Mouse (Mus musculus) liver, embryonic 15.5 days (tissue): ENCODE data around the gene Vps52. TPM values are rescaled to one million over a fixed set of nuclear protein-coding genes. Genes with fewer than 3 reads are reported as not detected.
"Not testable (repeated sequence)": the region's sequence is repeated elsewhere in the genome, so short reads cannot be mapped to it uniquely, and the experiment has no call there.

Source experiments
- ATAC-seq: fragments of 200-750 bp; cut with Nextera tagmentation; 2 replicates; pipeline ENCODE4 v1.8.0; 2017; ENCODE audit warnings: moderate number of reproducible peaks, mild to moderate bottlenecking, moderate library complexity; ENCODE audit not compliant: insufficient read depth
- H3K27ac ChIP-seq: fragments of 300-500 bp; sonication (generic); replicated peaks from 2 replicates; pipeline ENCODE4 v1.5.1; 2015; ENCODE audit warnings: mild to moderate bottlenecking, inconsistent platforms
- H3K27me3 ChIP-seq: fragments of 300-500 bp; sonication (generic); 2 replicates; pipeline ENCODE4 v1.6.1; 2015; ENCODE audit warnings: mild to moderate bottlenecking, inconsistent platforms
- H3K36me3 ChIP-seq: fragments of 300-500 bp; sonication (generic); replicated peaks from 2 replicates; pipeline ENCODE4 v1.6.1; 2015; ENCODE audit warnings: moderate library complexity, mild to moderate bottlenecking, inconsistent platforms
- H3K4me1 ChIP-seq: fragments of 300-500 bp; sonication (generic); replicated peaks from 2 replicates; pipeline ENCODE4 v1.6.1; 2015; ENCODE audit warnings: inconsistent platforms
- H3K4me2 ChIP-seq: fragments of 300-500 bp; sonication (generic); 2 replicates; pipeline ENCODE4 v1.6.1; 2015; ENCODE audit warnings: moderate library complexity, mild to moderate bottlenecking, inconsistent platforms
- H3K4me3 ChIP-seq: fragments of 300-500 bp; sonication (generic); replicated peaks from 2 replicates; pipeline ENCODE4 v1.5.1; 2015; ENCODE audit warnings: mild to moderate bottlenecking, inconsistent platforms
- H3K9ac ChIP-seq: fragments of 300-500 bp; sonication (generic); 2 replicates; pipeline ENCODE4 v1.6.1; 2015; ENCODE audit warnings: moderate library complexity, mild to moderate bottlenecking, inconsistent platforms
- H3K9me3 ChIP-seq: fragments of 300-500 bp; sonication (generic); replicated peaks from 2 replicates; pipeline ENCODE4 v1.6.1; 2016; ENCODE audit warnings: inconsistent platforms
- WGBS: fragments of 180-500 bp; shearing (Covaris S2); methylation state at CpG from one replicate; pipeline ENCODE4 v1.1.7; 2015; ENCODE audit warnings: mixed read lengths; ENCODE audit not compliant: insufficient replicate concordance; 5-methylcytosine and 5-hydroxymethylcytosine counted together
- polyA plus RNA-seq: library from polyadenylated mRNA; unstranded; fragments of >200 nt; fragmentation: Nextera tagmentation; extraction: Ambion mirVana; gene quantifications from 2 replicates; pipeline ENCODE4 v1.2.1, GENCODE M21; 2015

The Vps52 gene
- polyA plus RNA-seq, 1 experiment from 2014 or later = 23.3 TPM

DNA sequence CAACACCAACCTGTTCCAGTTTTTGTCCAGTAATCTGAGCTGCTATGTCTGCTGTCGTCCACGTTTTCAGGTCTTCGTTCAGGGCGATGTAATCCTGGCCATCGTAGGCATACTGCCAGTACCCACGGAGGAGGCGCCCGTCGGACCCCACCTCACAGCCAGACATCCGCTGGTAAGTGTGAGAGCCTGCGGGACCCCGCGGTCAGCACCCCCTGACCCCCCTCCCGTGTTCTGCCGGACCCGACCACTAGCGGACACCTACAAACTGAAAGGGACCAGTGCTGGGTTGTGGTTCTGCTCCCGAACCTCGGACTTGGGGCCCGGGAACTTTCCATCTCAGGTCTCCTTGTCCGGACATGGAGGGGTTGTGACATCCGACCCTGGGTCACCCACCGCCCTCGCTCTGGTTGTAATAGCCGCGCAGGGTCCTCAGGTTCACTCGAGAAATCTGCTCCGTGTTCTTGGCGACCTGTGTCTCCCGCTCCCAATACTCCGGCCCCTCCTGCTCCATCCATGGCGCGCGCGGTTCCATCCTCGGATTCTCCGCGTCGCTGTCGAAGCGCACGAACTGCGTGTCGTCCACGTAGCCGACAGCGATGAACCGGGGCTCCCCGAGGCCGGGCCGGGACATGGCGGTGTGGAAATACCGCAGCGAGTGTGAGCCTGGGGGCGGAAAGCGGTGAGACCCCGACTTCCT, 22.4 kb downstream of the Vps52 start:
- Histone ChIP-seq H3K27me3 (peaks cover 39% of the 10 kb centered on the region), H3K9ac (peak overlapping the region; percentile 40), H3K36me3 (no peaks in the 10 kb centered on the region), H3K4me2 (peak overlapping the region; percentile 88), H3K4me3 (peak overlapping the region; percentile 60), H3K27ac (peak overlapping the region; percentile 68), H3K9me3 (no peaks in the 10 kb centered on the region), H3K4me1 (peaks cover 48% of the 10 kb centered on the region)
- WGBS = 3% methylated on average over 57 of the region's 57 CpGs
- no peak for ATAC-seq

DNA sequence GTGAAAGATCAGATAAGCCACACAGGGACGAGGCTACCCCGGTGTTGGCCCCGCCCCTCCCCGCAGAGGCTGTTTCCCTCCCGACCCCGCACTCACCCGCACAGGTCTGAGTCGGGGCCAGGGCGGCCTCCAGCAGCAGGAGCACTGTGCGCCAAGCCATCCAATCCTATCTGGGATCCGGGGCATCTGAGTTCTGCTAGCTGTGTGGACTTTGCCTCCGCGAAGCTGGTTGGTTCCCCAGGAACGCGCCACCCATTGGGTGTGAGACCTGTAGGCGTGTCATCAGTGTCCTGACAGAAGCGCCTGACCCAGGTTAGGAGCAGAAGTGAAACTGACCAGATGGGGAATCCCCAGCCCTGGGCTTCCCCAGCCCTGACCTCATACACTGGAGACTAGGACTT, 23.0 kb downstream of the Vps52 start:
- WGBS = under 1% methylated on average over 17 of the region's 17 CpGs

DNA sequence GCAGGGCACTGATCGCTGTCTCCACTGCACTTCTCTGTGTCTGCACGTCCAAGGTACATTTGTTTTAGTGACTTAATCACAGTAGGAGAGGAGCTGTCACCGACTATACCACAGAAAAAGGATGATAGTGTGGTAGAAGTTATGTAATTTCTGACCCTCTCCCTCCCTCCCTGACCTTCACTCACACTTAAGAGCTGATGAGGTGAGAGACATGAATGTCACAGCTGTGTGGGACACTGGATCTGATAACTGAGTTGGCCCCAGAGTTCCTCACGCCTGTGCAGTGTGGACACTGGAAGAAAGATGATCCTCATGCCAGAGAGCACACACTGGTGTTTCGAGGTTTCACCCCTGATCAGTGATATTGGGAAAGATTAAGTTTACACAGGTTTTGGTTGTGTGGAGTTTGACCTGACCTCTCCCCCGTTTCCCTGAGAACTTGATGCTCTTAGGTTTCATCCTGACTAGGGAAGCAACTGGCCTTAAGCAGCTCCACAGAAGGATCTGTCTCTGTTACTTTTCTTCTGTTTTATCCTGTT, 24.0 kb downstream of the Vps52 start:
- ATAC-seq = no peak
- Histone ChIP-seq H3K36me3 (no peaks in the 10 kb centered on the region), H3K9me3 (no peaks in the 10 kb centered on the region), H3K4me2 (no peak overlapping the region), H3K4me3 (no peak overlapping the region), H3K9ac (no peak overlapping the region), H3K27me3 (peaks cover 39% of the 10 kb centered on the region), H3K27ac (peak overlapping the region; percentile 65), H3K4me1 (peaks cover 43% of the 10 kb centered on the region)
- 50% methylated on average over 6 of the region's 6 CpGs for WGBS

More for the DNA sequence above, 23.0 kb downstream of the Vps52 start:
- H3K4me1 ChIP-seq = peaks cover 46% of the 10 kb centered on the region
- no peaks in the 10 kb centered on the region for H3K9me3 ChIP-seq
- peak overlapping the region; percentile 88 for H3K4me2 ChIP-seq
- peak; percentile 85 for ATAC-seq
- no peaks in the 10 kb centered on the region for H3K36me3 ChIP-seq
- H3K27me3 ChIP-seq = peaks cover 39% of the 10 kb centered on the region
- peak overlapping the region; percentile 68 for H3K27ac ChIP-seq
- peak overlapping the region; percentile 60 for H3K4me3 ChIP-seq
- peak overlapping the region; percentile 40; the same call in 1 of the 2 replicates for H3K9ac ChIP-seq

DNA sequence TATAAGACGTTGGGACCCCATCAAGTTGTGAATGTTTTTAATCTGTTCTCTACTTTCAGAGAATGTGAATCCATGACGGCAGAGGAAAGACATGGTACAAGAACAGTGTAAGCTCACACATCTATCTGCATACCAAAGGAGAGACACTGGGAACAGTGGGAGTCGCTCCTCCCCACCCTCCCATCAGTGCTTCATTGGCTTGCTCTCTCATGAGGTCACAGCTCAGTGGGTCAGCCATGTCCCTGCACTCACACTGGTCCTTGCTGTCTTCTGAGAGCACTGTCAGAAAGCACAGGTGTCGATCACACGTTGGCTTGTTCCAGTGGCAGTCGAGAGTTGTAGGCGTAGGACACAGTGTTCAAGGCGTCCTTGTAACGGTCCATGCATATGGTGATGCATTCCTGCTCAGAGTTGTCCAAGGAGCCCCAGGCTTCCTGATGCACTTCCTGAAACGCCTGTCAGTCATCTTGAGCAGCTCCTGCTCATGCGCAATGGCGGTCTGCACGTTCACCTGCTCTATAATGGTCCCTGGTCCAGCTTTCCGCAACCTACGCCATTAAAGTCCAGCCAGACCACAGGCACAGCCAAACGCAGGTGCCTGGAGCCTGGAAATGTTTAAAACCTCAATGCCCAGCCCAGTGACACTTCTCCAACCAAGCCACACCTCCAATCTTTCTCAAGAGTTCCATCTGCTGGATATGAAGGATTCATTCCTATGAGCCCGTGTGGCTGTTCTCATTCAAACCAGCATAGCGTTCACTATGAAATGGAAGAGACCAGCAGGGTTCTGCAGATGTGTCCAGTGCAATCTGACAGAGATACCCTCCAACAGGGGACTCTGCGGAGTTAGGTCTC, 24.8 kb downstream of the Vps52 start:
- H3K4me2 ChIP-seq = peak overlapping the region; percentile 84
- H3K27ac ChIP-seq = peak overlapping the region; percentile 65; the same call in 1 of the 2 replicates

DNA sequence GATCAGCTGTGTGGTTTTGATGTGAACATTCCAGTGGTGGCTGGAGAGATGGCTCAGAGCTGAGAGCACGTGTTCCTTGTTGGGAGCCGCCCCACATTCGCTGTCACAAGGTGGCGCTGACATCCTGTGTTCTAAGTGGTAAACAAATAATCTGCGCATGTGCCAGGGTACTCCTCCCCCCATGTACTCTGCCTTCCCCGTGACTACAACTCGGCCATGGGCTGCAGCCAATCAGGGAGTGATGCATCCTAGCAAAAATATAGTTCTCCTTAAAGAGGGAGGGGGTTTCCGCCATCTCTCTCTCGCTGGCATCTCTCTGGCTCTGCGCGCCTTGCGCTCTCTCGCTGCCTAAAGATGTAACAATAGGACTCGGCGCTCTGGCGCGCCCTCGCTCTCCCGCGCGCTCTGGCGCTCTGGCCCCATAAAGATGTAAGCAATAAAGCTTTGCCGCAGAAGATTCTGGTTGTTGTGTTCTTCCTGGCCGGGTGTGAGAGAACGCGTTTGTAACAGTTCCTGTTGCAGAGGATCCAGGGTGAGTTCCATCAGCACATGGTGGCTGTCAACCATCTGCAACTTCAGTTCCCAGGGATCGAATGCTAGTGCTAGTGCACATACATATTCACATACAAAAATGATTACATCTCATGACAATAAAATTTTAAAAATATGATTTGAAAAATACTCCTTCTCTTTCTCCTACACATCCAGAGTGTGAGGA, 25.7 kb downstream of the Vps52 start:
- not testable (repeated sequence) for H3K36me3 ChIP-seq, H3K9me3 ChIP-seq
- Histone ChIP-seq H3K4me1 (peaks cover 43% of the 10 kb centered on the region), H3K27ac (peak overlapping the region; percentile 72), H3K4me2 (peak overlapping the region; percentile 84), H3K27me3 (peaks cover 34% of the 10 kb centered on the region), H3K4me3 (peak overlapping the region; percentile 64), H3K9ac (peak overlapping the region; percentile 40; the same call in 1 of the 2 replicates)
- peak; percentile 58 for ATAC-seq
- under 1% methylated on average over 27 of the region's 27 CpGs for WGBS

More for the DNA sequence above, 24.8 kb downstream of the Vps52 start:
- H3K4me3 ChIP-seq = no peak overlapping the region
- peaks cover 43% of the 10 kb centered on the region for H3K4me1 ChIP-seq
- H3K9me3 ChIP-seq = no peaks in the 10 kb centered on the region
- no peaks in the 10 kb centered on the region for H3K36me3 ChIP-seq
- no peak overlapping the region for H3K9ac ChIP-seq
- peaks cover 39% of the 10 kb centered on the region for H3K27me3 ChIP-seq
- no peak for ATAC-seq
- 67% methylated on average over 19 of the region's 19 CpGs for WGBS

DNA sequence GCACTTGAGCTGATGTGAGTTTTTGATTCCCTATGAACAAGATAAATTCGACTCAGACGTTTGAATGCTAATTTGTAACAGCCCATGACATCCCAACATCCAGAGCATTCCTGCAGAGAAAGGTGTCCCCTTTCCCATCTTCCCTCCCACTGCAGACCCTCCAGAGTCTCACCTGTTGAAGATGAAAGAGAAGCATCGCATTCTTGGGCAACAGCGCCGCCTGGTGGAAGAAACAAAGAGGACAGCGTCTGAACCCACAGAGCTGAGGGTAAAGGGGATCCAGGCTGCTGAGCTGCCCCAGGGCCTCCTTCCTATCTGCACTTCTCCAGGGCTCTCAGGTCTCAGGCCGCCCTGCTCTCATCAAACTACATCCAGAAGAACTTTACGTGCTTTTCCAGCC, 26.5 kb downstream of the Vps52 start:
- not testable (repeated sequence) for H3K9me3 ChIP-seq, H3K9ac ChIP-seq, ATAC-seq, H3K36me3 ChIP-seq, H3K27ac ChIP-seq
- Histone ChIP-seq H3K4me1 (peaks cover 43% of the 10 kb centered on the region), H3K27me3 (peaks cover 29% of the 10 kb centered on the region), H3K4me3 (peak overlapping the region; percentile 64; the same call in 1 of the 2 replicates), H3K4me2 (peak overlapping the region; percentile 84)
- WGBS = 2% methylated on average over 8 of the region's 8 CpGs

DNA sequence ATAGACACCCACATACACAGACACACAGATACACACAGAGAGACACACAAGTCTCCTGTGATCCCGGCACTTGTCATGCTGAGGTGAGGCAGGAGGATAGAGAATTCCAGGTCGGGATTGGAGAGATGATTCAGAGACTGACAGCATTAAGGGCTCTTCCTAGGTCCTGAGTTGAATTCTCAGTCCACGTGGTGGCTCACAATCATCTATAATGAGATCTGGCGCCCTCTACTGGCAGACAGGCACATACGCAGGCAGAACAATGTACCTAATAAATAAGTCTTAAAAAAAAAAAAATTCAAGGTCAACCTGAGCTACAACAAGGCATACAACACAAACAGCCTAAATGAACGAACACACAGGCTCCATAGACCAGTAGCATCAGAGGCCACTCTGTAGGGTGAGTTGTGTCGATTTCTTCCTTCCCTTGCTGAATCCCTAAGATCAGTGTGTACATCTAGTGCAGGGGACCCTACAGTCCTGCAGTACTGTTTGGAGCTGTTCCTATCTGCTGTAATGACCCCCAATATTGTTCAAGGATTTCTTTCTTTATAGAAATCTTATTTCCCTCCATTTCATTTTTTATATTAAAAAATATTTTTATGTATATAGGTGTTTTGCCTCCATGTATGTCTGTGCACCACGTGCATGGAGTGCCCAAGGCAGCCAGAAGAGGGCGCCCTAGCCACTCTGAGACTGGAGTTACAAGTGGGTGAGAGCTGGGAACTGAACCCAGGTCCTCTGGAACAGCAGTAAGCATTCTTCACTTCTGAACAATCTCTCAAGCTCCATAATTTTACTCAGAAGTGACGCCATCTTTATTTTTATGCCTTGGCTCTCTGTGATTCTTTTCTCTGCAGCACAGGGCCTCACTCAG, 36.4 kb downstream of the Vps52 start:
- WGBS = 28% methylated on average over 10 of the region's 10 CpGs
- Histone ChIP-seq H3K9me3 (no peaks in the 10 kb centered on the region), H3K9ac (no peak overlapping the region), H3K4me3 (no peak overlapping the region), H3K4me2 (no peak overlapping the region), H3K36me3 (peaks cover 11% of the 10 kb centered on the region), H3K27ac (no peak overlapping the region), H3K27me3 (peaks cover 19% of the 10 kb centered on the region), H3K4me1 (peaks cover 3% of the 10 kb centered on the region; the same call in 1 of the 2 replicates)
- ATAC-seq = no peak

DNA sequence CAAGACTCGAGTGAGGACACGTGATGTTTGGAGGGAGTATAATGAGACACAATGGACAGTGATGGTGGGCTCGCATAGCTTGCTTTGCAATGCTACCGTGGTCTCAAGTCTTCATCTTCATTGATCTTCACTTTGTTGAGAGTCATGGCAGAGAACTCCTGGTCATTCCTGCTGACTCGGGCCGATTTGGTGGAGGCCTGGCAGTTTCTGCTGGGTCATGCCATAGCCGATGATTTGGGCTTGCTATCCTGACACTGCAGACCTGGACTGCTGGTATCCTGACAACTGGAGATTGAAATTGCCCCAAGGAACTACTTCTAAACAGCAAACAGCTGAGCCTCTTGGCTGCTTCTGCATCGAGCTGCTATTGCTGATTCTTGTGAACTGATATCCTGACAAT, 39.3 kb downstream of the Vps52 start:
- no peaks in the 10 kb centered on the region for H3K9me3 ChIP-seq
- no peak for ATAC-seq

DNA sequence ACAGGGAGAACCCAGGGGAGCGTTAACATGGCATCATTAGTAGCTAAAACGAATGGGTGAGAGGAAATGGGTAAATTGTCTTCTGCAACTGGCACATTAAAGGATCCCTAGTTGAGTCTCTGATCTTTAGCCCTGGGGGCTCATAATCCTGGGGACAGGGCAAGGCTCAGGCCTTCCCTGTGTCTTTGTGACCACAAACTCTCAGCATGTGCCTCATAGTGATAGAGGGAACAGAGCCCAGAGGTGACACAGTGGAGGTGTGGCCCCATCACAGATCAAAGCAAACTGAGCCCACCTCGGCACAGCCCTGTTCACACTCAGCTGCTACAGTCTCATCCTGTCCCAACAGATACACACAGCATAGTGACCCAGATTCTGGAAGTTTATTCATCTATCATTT, 40.0 kb downstream of the Vps52 start:
- no peak overlapping the region for H3K27ac ChIP-seq
- ATAC-seq = no peak
- H3K36me3 ChIP-seq = peaks cover 11% of the 10 kb centered on the region
- WGBS = 47% methylated on average over 3 of the region's 3 CpGs
- H3K27me3 ChIP-seq = peaks cover 18% of the 10 kb centered on the region
- H3K9me3 ChIP-seq = no peaks in the 10 kb centered on the region
- no peak overlapping the region for H3K4me2 ChIP-seq
- no peak overlapping the region for H3K9ac ChIP-seq
- H3K4me3 ChIP-seq = no peak overlapping the region
- H3K4me1 ChIP-seq = peaks cover 22% of the 10 kb centered on the region

More for the DNA sequence above, 39.3 kb downstream of the Vps52 start:
- 69% methylated on average over 8 of the region's 8 CpGs for WGBS
- Histone ChIP-seq H3K9ac (no peak overlapping the region), H3K4me3 (no peak overlapping the region), H3K27me3 (peaks cover 12% of the 10 kb centered on the region), H3K4me1 (peaks cover 15% of the 10 kb centered on the region), H3K36me3 (peaks cover 11% of the 10 kb centered on the region), H3K27ac (no peak overlapping the region), H3K4me2 (no peak overlapping the region)

DNA sequence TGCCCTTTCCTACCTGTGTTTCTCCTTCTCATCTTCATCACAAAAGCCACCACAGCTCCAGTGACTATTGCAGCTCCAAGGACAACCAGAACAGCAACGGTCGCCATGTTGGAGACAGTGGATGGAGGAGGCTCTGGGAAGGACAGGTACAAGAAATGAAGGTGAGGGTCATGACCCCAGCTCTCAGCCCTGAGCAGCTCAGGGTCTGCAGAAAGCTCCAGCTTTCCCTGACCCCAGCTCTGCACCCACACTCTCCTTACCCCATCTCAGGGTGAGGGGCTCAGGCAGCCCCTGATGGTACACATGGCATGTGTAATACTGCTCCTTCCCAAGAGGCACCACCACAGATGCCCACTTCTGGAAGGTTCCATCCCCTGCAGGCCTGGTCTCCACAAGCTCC, 41.4 kb downstream of the Vps52 start:
- not testable (repeated sequence) for H3K9me3 ChIP-seq, H3K4me2 ChIP-seq, ATAC-seq, H3K4me3 ChIP-seq, H3K27ac ChIP-seq, H3K9ac ChIP-seq
- WGBS = 76% methylated on average over 2 of the region's 2 CpGs
- peaks cover 20% of the 10 kb centered on the region for H3K4me1 ChIP-seq
- peaks cover 11% of the 10 kb centered on the region for H3K36me3 ChIP-seq
- H3K27me3 ChIP-seq = peaks cover 31% of the 10 kb centered on the region
